Mouse (Mus musculus) forebrain, embryonic 11.5 days (tissue): ENCODE data around the gene Ssr3. TPM values are rescaled to one million over a fixed set of nuclear protein-coding genes. Genes with fewer than 3 reads are reported as not detected.

Experiments used
- ATAC-seq: fragments of 200-750 bp; cut with Nextera tagmentation; replicated peaks from 2 replicates; pipeline ENCODE4 v1.8.0; 2017; ENCODE audit warnings: moderate TSS enrichment; ENCODE audit not compliant: low FRiP score
- DNase-seq: peaks from one replicate; pipeline ENCODE4 v3.0.0-alpha.2; 2017; ENCODE audit warnings: low spot score
- H3K27ac ChIP-seq: fragments of 300-500 bp; sonication (generic); 2 replicates; pipeline ENCODE4 v1.5.1; 2014; ENCODE audit warnings: low read depth, low read length
- H3K27me3 ChIP-seq: fragments of 300-500 bp; sonication (generic); 2 replicates; pipeline ENCODE4 v1.6.1; 2014; ENCODE audit warnings: mild to moderate bottlenecking, low read length, mixed read lengths; ENCODE audit not compliant: control insufficient read depth, insufficient read depth
- H3K36me3 ChIP-seq: fragments of 300-500 bp; sonication (generic); 2 replicates; pipeline ENCODE4 v1.6.1; 2014; ENCODE audit warnings: mild to moderate bottlenecking, low read length, moderate library complexity, mixed read lengths; ENCODE audit not compliant: control insufficient read depth, insufficient read depth
- H3K4me1 ChIP-seq: fragments of 300-500 bp; sonication (generic); replicated peaks from 2 replicates; pipeline ENCODE4 v1.6.1; 2014; ENCODE audit warnings: low read length, mixed read lengths; ENCODE audit not compliant: control insufficient read depth, insufficient read depth
- H3K4me2 ChIP-seq: fragments of 300-500 bp; sonication (generic); 2 replicates; pipeline ENCODE4 v1.6.1; 2014; ENCODE audit warnings: low read depth, mild to moderate bottlenecking, low read length, moderate library complexity, mixed read lengths; ENCODE audit not compliant: severe bottlenecking
- H3K4me3 ChIP-seq: fragments of 300-500 bp; sonication (generic); 2 replicates; pipeline ENCODE4 v1.5.1; 2014; ENCODE audit warnings: low read depth, low read length
- H3K9ac ChIP-seq: fragments of 300-500 bp; sonication (generic); 2 replicates; pipeline ENCODE4 v1.6.1; 2014; ENCODE audit warnings: low read length
- H3K9me3 ChIP-seq: fragments of 300-500 bp; sonication (generic); 2 replicates; pipeline ENCODE4 v1.6.1; 2016; ENCODE audit warnings: low read length, mixed read lengths; ENCODE audit not compliant: control insufficient read depth
- WGBS: fragments of 180-500 bp; shearing (Covaris S2); extraction: QIAGEN DNeasy Blood & Tissue Kit; methylation state at CpG from one replicate; pipeline ENCODE4 v1.1.7; 2014; 5-methylcytosine and 5-hydroxymethylcytosine counted together
- polyA plus RNA-seq: library from polyadenylated mRNA; unstranded; fragments of >200 nt; fragmentation: Nextera tagmentation; extraction: Ambion mirVana; gene quantifications from 2 replicates; pipeline ENCODE4 v1.2.1, GENCODE M21; 2014

Ssr3 gene
- polyA plus RNA-seq, 1 experiment from 2014 or later = 248 TPM

- Histone ChIP-seq H3K27ac (no peak overlapping the region), H3K4me2 (no peak overlapping the region), H3K4me3 (no peak overlapping the region), H3K9ac (no peak overlapping the region), H3K9me3 (no peaks in the 10 kb centered on the region), H3K27me3 (no peaks in the 10 kb centered on the region), H3K36me3 (no peaks in the 10 kb centered on the region), H3K4me1 (no peaks in the 10 kb centered on the region)
- no peak for DNase-seq
- ATAC-seq = peak; percentile 55
- WGBS = 58% methylated on average over 4 of the region's 4 CpGs
Observed at GRCm38 (mm10) chr3:65352278-65353127, 39.9 kb downstream of the Ssr3 start.

- Histone ChIP-seq H3K9ac (no peak overlapping the region), H3K4me1 (no peaks in the 10 kb centered on the region), H3K9me3 (no peaks in the 10 kb centered on the region), H3K27ac (no peak overlapping the region), H3K36me3 (no peaks in the 10 kb centered on the region), H3K4me2 (no peak overlapping the region), H3K4me3 (no peak overlapping the region), H3K27me3 (no peaks in the 10 kb centered on the region)
- no peak for ATAC-seq
- 86% methylated on average over 1 of the region's 1 CpGs for WGBS
- DNase-seq = no peak
Observed at GRCm38 (mm10) chr3:65346176-65346575, 46.2 kb downstream of the Ssr3 start.

- no peaks in the 10 kb centered on the region for H3K36me3 ChIP-seq
- no peak overlapping the region for H3K4me3 ChIP-seq
- no peaks in the 10 kb centered on the region for H3K4me1 ChIP-seq
- no peak overlapping the region for H3K9ac ChIP-seq
- H3K27me3 ChIP-seq = no peaks in the 10 kb centered on the region
- ATAC-seq (no peak), DNase-seq (no peak)
- WGBS = 87% methylated on average over 5 of the region's 5 CpGs
- no peaks in the 10 kb centered on the region for H3K9me3 ChIP-seq
- H3K4me2 ChIP-seq = no peak overlapping the region
- H3K27ac ChIP-seq = no peak overlapping the region
Observed at GRCm38 (mm10) chr3:65340173-65340951, 52.1 kb downstream of the Ssr3 start.

GRCm38 (mm10) chr3:65337835-65338464 is 54.5 kb downstream of the Ssr3 start:
- H3K4me2 ChIP-seq = no peak overlapping the region
- H3K27me3 ChIP-seq = no peaks in the 10 kb centered on the region
- ATAC-seq (no peak), DNase-seq (no peak)
- H3K36me3 ChIP-seq = no peaks in the 10 kb centered on the region
- WGBS = 85% methylated on average over 10 of the region's 10 CpGs
- H3K4me3 ChIP-seq = no peak overlapping the region
- H3K27ac ChIP-seq = no peak overlapping the region
- H3K9ac ChIP-seq = no peak overlapping the region
- no peaks in the 10 kb centered on the region for H3K4me1 ChIP-seq
- no peaks in the 10 kb centered on the region for H3K9me3 ChIP-seq

Other genes with a start within 250 kb of the Ssr3 start
- gene Tiparp, start 135.8 kb upstream of the Ssr3 start, polyA plus RNA-seq = 27.2 and 31.1 TPM in 2 replicates